Mouse (Mus musculus) CH12.LX (cell line): ENCODE measurements around the gene Slc1a4.

ENCODE experiments used
- CTCF ChIP-seq, 2 experiments: IDR thresholded peaks in 1 of 2; conservative IDR thresholded peaks in 1 of 2; 2 replicates each; pipeline ENCODE4 v1.5.1; 2011 to 2012; ENCODE audit warnings: low read depth in 2 of 2, low read length in 2 of 2, improper control_type of control experiment in 1 of 2, inconsistent platforms in 1 of 2, mild to moderate bottlenecking in 1 of 2, moderate library complexity in 1 of 2
- EP300 ChIP-seq: IDR thresholded peaks from 2 replicates; pipeline ENCODE4 v1.6.1; 2011; ENCODE audit warnings: low read length, improper control_type of control experiment
- POLR2A ChIP-seq: IDR thresholded peaks from 2 replicates; pipeline ENCODE4 v1.6.1; 2011; ENCODE audit warnings: low read depth, mild to moderate bottlenecking, improper control_type of control experiment, low read length
- TCF12 ChIP-seq: IDR thresholded peaks from 2 replicates; pipeline ENCODE4 v1.6.1; 2014; ENCODE audit warnings: low read depth, mild to moderate bottlenecking, inconsistent platforms, low read length, improper control_type of control experiment
- ZNF384 ChIP-seq: IDR thresholded peaks from 2 replicates; pipeline ENCODE4 v1.6.1; 2012; ENCODE audit warnings: low read depth, low read length, improper control_type of control experiment, inconsistent platforms

DNA sequence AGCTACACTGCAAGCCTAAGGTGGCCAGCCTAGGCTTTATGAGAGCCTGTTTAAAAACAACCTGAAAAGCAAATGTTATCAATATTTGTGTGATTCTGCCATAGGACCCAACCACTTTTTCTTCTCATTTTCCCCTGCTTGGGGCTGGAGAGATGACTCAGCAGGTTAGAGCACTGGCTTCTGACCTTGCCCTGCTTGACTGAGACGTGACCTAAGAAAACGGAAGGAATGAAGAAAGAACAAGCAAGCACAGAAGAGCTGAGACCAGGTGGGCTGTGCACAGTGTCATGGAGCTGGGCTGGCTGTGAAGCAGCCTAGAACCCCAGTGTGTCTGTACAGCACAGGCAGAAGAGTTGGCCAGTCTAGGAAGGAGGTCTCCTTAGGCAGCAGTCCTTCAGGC lies 6.2 kb upstream of the Slc1a4 start:
- TF ChIP-seq CTCF (conservative IDR thresholded peaks at IDR 0.05 in 1 of 2, IDR thresholded peaks at IDR 0.05 in 1 of 2; ENCODE audit: low read depth in 2 of 2, low read length in 2 of 2) (no peak), TCF12 (no peak), EP300 (no peak), POLR2A (no peak), ZNF384 (no peak)
